In genomic region chr6:143494341-143494740, GRCm38 (mm10) we compare ENCODE assay signal across 21 mouse cellular contexts.
A peak's percentile ranks its signal among the peaks of the same experiment; 100 is the strongest.
DNase-seq lines count a peak whose midpoint lies in the region; ATAC-seq lines count a peak whose summit lies in the region.
"Had no signal": no experiment of that assay in that cellular context is flagged by ENCODE, and none has a peak within 500 bp of the region (broad histone marks: within the 10 kb centered on the region; RNA-seq: fewer than 3 reads in every experiment).

No protein-coding gene starts in this region.

- WGBS in kidney, embryonic 15.5 days = 75% methylated on average over 11 of the region's 11 CpGs
- WGBS in lung, embryonic 16.5 days = 67% methylated on average over 11 of the region's 11 CpGs
- 88% methylated on average over 11 of the region's 11 CpGs for WGBS in limb, embryonic 10.5 days

- no peak overlapping the region for H3K4me2 ChIP-seq in kidney, embryonic 15.5 days
- no peak overlapping the region for H3K4me2 ChIP-seq in lung, embryonic 16.5 days (ENCODE audit: low read depth, low read length)
- H3K4me2 ChIP-seq: forebrain, embryonic 15.5 days; heart, embryonic 15.5 days; liver, embryonic 12.5 days; midbrain, embryonic 13.5 days had no signal

- no peak overlapping the region for H3K4me3 ChIP-seq in kidney, embryonic 15.5 days (replicated peaks)
- H3K4me3 ChIP-seq in lung, embryonic 16.5 days (ENCODE audit: low read length) = no peak overlapping the region
- H3K4me3 ChIP-seq in limb, embryonic 10.5 days = no peak overlapping the region
- H3K4me3 ChIP-seq: forebrain, embryonic 15.5 days; heart, embryonic 15.5 days; liver, embryonic 12.5 days; megakaryocyte, embryonic 14.5 days; midbrain, embryonic 13.5 days had no signal

- no peaks in the 10 kb centered on the region for H3K36me3 ChIP-seq in kidney, embryonic 15.5 days
- no peaks in the 10 kb centered on the region for H3K36me3 ChIP-seq in lung, embryonic 16.5 days (ENCODE audit: control insufficient read depth, insufficient read depth, low read length)
- H3K36me3 ChIP-seq in limb, embryonic 10.5 days = no peaks in the 10 kb centered on the region
- H3K36me3 ChIP-seq: forebrain, embryonic 15.5 days; G1E; heart, embryonic 15.5 days; liver, embryonic 12.5 days; midbrain, embryonic 13.5 days had no signal

- peak; percentile 18 to 40 for DNase-seq in cerebellum, postnatal 14 days
- no peak for DNase-seq in kidney, adult 11 months
- DNase-seq in lung, postnatal 4 days = no peak
- DNase-seq in limb, embryonic 10.5 days (ENCODE audit: low spot score) = no peak
- DNase-seq: adrenal gland, adult 8-10 months; cerebellum, adult 11-12 months; cerebellum, adult 9-11 months; gastrocnemius, postnatal 14 days; kidney, postnatal 10 days; liver, postnatal 0 days; thymus, postnatal 4 days had no signal

- H3K4me1 ChIP-seq in kidney, embryonic 15.5 days = peaks cover 5% of the 10 kb centered on the region; the same call in 1 of the 2 replicates
- H3K4me1 ChIP-seq in lung, embryonic 16.5 days (replicated peaks; ENCODE audit: control insufficient read depth, insufficient read depth, low read length) = peaks cover 7% of the 10 kb centered on the region; the same call in 1 of the 2 replicates
- H3K4me1 ChIP-seq in limb, embryonic 10.5 days = peaks cover 17% of the 10 kb centered on the region
- H3K4me1 ChIP-seq: forebrain, embryonic 15.5 days; liver, embryonic 12.5 days; megakaryocyte, embryonic 14.5 days; midbrain, embryonic 13.5 days had no signal

- no peaks in the 10 kb centered on the region for H3K9me3 ChIP-seq in kidney, embryonic 15.5 days (replicated peaks)
- H3K9me3 ChIP-seq in lung, embryonic 16.5 days (ENCODE audit: control insufficient read depth, low read length) = no peaks in the 10 kb centered on the region
- H3K9me3 ChIP-seq in limb, embryonic 10.5 days (replicated peaks) = no peaks in the 10 kb centered on the region
- H3K9me3 ChIP-seq: forebrain, embryonic 15.5 days; midbrain, embryonic 13.5 days had no signal

- H3K27ac ChIP-seq in kidney, embryonic 15.5 days = no peak overlapping the region
- no peak overlapping the region for H3K27ac ChIP-seq in lung, embryonic 16.5 days (ENCODE audit: low read length)
- peak overlapping the region; percentile 21; the same call in 1 of the 2 replicates for H3K27ac ChIP-seq in limb, embryonic 10.5 days
- H3K27ac ChIP-seq: forebrain, embryonic 15.5 days; heart, embryonic 15.5 days; liver, embryonic 12.5 days; midbrain, embryonic 13.5 days had no signal

- H3K9ac ChIP-seq in kidney, embryonic 15.5 days = no peak overlapping the region
- H3K9ac ChIP-seq in lung, embryonic 16.5 days (ENCODE audit: low read length) = no peak overlapping the region
- H3K9ac ChIP-seq: forebrain, embryonic 15.5 days; heart, embryonic 15.5 days; liver, embryonic 12.5 days; liver, postnatal 0 days; midbrain, embryonic 13.5 days had no signal

- no peak for ATAC-seq in cerebellum, adult (ENCODE audit: insufficient number of reproducible peaks, low FRiP score, low TSS enrichment)
- 0 out of 2 replicates have a peak, but pooled peaks have one; percentile 67 for ATAC-seq in kidney, embryonic 15.5 days (replicated peaks; ENCODE audit: low FRiP score)
- ATAC-seq in lung, embryonic 16.5 days (ENCODE audit: low read depth) = 0 out of 2 replicates have a peak, but pooled peaks have one; percentile 28
- ATAC-seq: forebrain, embryonic 15.5 days; intestine, embryonic 16.5 days; liver, embryonic 12.5 days; midbrain, embryonic 13.5 days had no signal

- no peaks in the 10 kb centered on the region for H3K27me3 ChIP-seq in kidney, embryonic 15.5 days
- H3K27me3 ChIP-seq in lung, embryonic 16.5 days (ENCODE audit: control insufficient read depth, insufficient read depth, low read depth, low read length) = no peaks in the 10 kb centered on the region
- peaks cover 42% of the 10 kb centered on the region; the same call in 1 of the 2 replicates for H3K27me3 ChIP-seq in limb, embryonic 10.5 days (ENCODE audit: low read depth, poor library complexity, severe bottlenecking)
- H3K27me3 ChIP-seq: forebrain, embryonic 15.5 days; heart, embryonic 15.5 days; liver, embryonic 12.5 days; megakaryocyte, embryonic 14.5 days; midbrain, embryonic 13.5 days had no signal

Comparison
In these comparisons a context has a peak if more than half of its experiments do, and no peak if none do; other contexts are left out.
1. DNase-seq: peak in cerebellum, postnatal 14 days (2 of 2); none in kidney, adult 11 months (single experiment), lung, postnatal 4 days (0 of 2) and limb, embryonic 10.5 days (single experiment).